Mouse (Mus musculus): ENCODE results near the gene Meis1. TPM values are rescaled to one million over a fixed set of nuclear protein-coding genes. Genes with fewer than 3 reads are reported as not detected.

The Meis1 gene
- total and polyA plus RNA-seq, 3 experiments = 0.19 to 3.6 (median 0.81) TPM

GRCm38 (mm10) chr11:18850772-18851171, 168.0 kb downstream of the Meis1 start:
- Histone ChIP-seq H3K36me3 (replicated peaks in 1 of 2; ENCODE audit: control insufficient read depth in 1 of 2, insufficient read depth in 1 of 2, low read length in 1 of 2) (no peaks in the 10 kb centered on the region), H3K27ac (ENCODE audit: insufficient read depth, low read depth) (no peak overlapping the region), H3K9me3 (replicated peaks; ENCODE audit: low read length) (no peaks in the 10 kb centered on the region), H3K9ac (ENCODE audit: insufficient read depth, low read depth) (no peak overlapping the region), H3K4me2 (ENCODE audit: insufficient read depth, low read depth, poor library complexity, severe bottlenecking) (no peak overlapping the region), H3K27me3 (replicated peaks) (no peaks in the 10 kb centered on the region), H3K79me2 (replicated peaks; ENCODE audit: control insufficient read depth, extremely low read depth, insufficient read depth, poor library complexity, severe bottlenecking) (no peaks in the 10 kb centered on the region), H3K4me1 (ENCODE audit: control insufficient read depth in 1 of 2, insufficient read depth in 2 of 2) (0 out of 4 replicates have a peak, but pooled peaks cover 0 to 4% of the 10 kb centered on the region in 2 experiments), H3K4me3 (replicated peaks in 1 of 3; ENCODE audit: low read depth in 2 of 3, low read length in 2 of 3, poor library complexity in 1 of 3) (no peak overlapping the region)
- DNase-seq (ENCODE audit: extremely low read depth) = no peak
- in situ Hi-C loops (cut with MboI; ENCODE audit: low pct_ligation_motif_present, low pct_unique_long_range_greater_than_20kb, low sequenced_read_pairs) = no loop called here
- dilution Hi-C loops (cut with MboI; ENCODE audit: extremely low pct_ligation_motif_present, extremely low pct_unique_long_range_greater_than_20kb, low sequenced_read_pairs) = no loop called here
- no peak for TF ChIP-seq ZMIZ1 (IDR thresholded peaks at IDR 0.05; ENCODE audit: low read depth, low read length)
- TF ChIP-seq POLR2AphosphoS2 (IDR thresholded peaks at IDR 0.05; ENCODE audit: low read depth, low read length) = no peak
- no peak for TF ChIP-seq MAX (IDR thresholded peaks at IDR 0.05; ENCODE audit: low read length)
- TF ChIP-seq SMC3 (IDR thresholded peaks at IDR 0.05; ENCODE audit: low read depth, low read length) = no peak
- TF ChIP-seq CHD2 (IDR thresholded peaks at IDR 0.05; ENCODE audit: low read length) = no peak
- no peak for TF ChIP-seq NELFE (IDR thresholded peaks at IDR 0.05; ENCODE audit: low read depth, low read length)
- no peak for TF ChIP-seq RAD21 (IDR thresholded peaks at IDR 0.05; ENCODE audit: low read depth, low read length)
- no peak for TF ChIP-seq TCF12 (IDR thresholded peaks at IDR 0.05; ENCODE audit: low read depth, low read length)
- TF ChIP-seq ZKSCAN1 (IDR thresholded peaks at IDR 0.05; ENCODE audit: borderline replicate concordance, low read depth, low read length) = no peak

DNA sequence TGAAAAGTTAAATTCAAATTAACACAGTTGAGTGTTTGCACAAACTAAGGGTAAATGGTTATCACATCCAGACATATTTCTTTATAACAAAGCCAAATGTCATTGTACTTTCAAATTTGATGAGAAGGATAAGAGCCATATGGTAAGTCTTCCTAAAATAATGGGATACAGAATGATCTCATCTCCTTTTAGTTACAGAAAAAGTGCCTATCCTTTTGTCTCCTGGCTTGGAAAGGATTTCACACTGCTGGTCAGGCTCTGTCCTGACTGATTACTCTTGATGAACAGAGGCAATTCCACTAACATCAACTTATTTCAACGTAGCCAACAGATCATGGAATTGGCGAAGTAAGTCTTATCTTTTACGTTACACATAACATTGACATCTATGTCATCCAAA, 171.1 kb downstream of the Meis1 start:
- Histone ChIP-seq H3K4me1 (ENCODE audit: control insufficient read depth in 1 of 2, insufficient read depth in 2 of 2) (0 out of 4 replicates have a peak, but pooled peaks cover 0 to 4% of the 10 kb centered on the region in 2 experiments), H3K36me3 (replicated peaks in 1 of 2; ENCODE audit: control insufficient read depth in 1 of 2, insufficient read depth in 1 of 2, low read length in 1 of 2) (no peaks in the 10 kb centered on the region), H3K27ac (ENCODE audit: insufficient read depth, low read depth) (no peak overlapping the region), H3K27me3 (replicated peaks) (no peaks in the 10 kb centered on the region), H3K9me3 (replicated peaks; ENCODE audit: low read length) (no peaks in the 10 kb centered on the region), H3K79me2 (replicated peaks; ENCODE audit: control insufficient read depth, extremely low read depth, insufficient read depth, poor library complexity, severe bottlenecking) (no peaks in the 10 kb centered on the region), H3K9ac (ENCODE audit: insufficient read depth, low read depth) (no peak overlapping the region), H3K4me2 (ENCODE audit: insufficient read depth, low read depth, poor library complexity, severe bottlenecking) (no peak overlapping the region), H3K4me3 (replicated peaks in 1 of 3; ENCODE audit: low read depth in 2 of 3, low read length in 2 of 3, poor library complexity in 1 of 3) (no peak overlapping the region)
- in situ Hi-C loops (cut with MboI; ENCODE audit: low pct_ligation_motif_present, low pct_unique_long_range_greater_than_20kb, low sequenced_read_pairs) (no loop called here), dilution Hi-C loops (cut with MboI; ENCODE audit: extremely low pct_ligation_motif_present, extremely low pct_unique_long_range_greater_than_20kb, low sequenced_read_pairs) (no loop called here)
- TF ChIP-seq NELFE (IDR thresholded peaks at IDR 0.05; ENCODE audit: low read depth, low read length) = no peak
- TF ChIP-seq MYC (IDR thresholded peaks at IDR 0.05; ENCODE audit: low read depth, low read length) = no peak
- TF ChIP-seq SIN3A (IDR thresholded peaks at IDR 0.05; ENCODE audit: low read length) = no peak
- TF ChIP-seq ZMIZ1 (IDR thresholded peaks at IDR 0.05; ENCODE audit: low read depth, low read length) = no peak
- TF ChIP-seq GABPA (IDR thresholded peaks at IDR 0.05; ENCODE audit: insufficient replicate concordance, low read depth, low read length) = no peak
- TF ChIP-seq MEF2A (IDR thresholded peaks at IDR 0.05; ENCODE audit: borderline replicate concordance, low read depth, low read length) = no peak
- TF ChIP-seq ZKSCAN1 (IDR thresholded peaks at IDR 0.05; ENCODE audit: borderline replicate concordance, low read depth, low read length) = no peak
- TF ChIP-seq CHD2 (IDR thresholded peaks at IDR 0.05; ENCODE audit: low read length) = no peak
- no peak for TF ChIP-seq TCF12 (IDR thresholded peaks at IDR 0.05; ENCODE audit: low read depth, low read length)
- DNase-seq (ENCODE audit: extremely low read depth) = no peak

- dilution Hi-C loops (cut with MboI; ENCODE audit: extremely low pct_ligation_motif_present, extremely low pct_unique_long_range_greater_than_20kb, low sequenced_read_pairs) = no loop called here
- no peaks in the 10 kb centered on the region for H3K9me3 ChIP-seq (replicated peaks; ENCODE audit: low read length)
- TF ChIP-seq MAX (IDR thresholded peaks at IDR 0.05; ENCODE audit: low read length) = no peak
- peak; percentile 75 for TF ChIP-seq IRF4 (IDR thresholded peaks at IDR 0.05; ENCODE audit: low read depth, low read length)
- TF ChIP-seq CHD2 (IDR thresholded peaks at IDR 0.05; ENCODE audit: low read length) = no peak
- peak; percentile 73 for TF ChIP-seq EP300 (IDR thresholded peaks at IDR 0.05; ENCODE audit: low read length)
- no peak for TF ChIP-seq JUN (IDR thresholded peaks at IDR 0.05; ENCODE audit: insufficient read depth, low read depth, low read length)
- TF ChIP-seq ZNF384 (IDR thresholded peaks at IDR 0.05; ENCODE audit: low read depth, low read length) = peak; percentile 54; the same call in 1 of the 2 replicates
- TF ChIP-seq JUND (conservative IDR thresholded peaks at IDR 0.05; ENCODE audit: low read depth, low read length) = peak; percentile 31; the same call in 1 of the 2 replicates
- TF ChIP-seq POLR2AphosphoS2 (IDR thresholded peaks at IDR 0.05; ENCODE audit: low read depth, low read length) = no peak
- TF ChIP-seq TCF12 (IDR thresholded peaks at IDR 0.05; ENCODE audit: low read depth, low read length) = no peak
- no peak for TF ChIP-seq PAX5 (IDR thresholded peaks at IDR 0.05; ENCODE audit: low read length)
Measured at GRCm38 (mm10) chr11:18846472-18846871, 172.3 kb downstream of the Meis1 start.

More at GRCm38 (mm10) chr11:18846472-18846871, 172.3 kb downstream of the Meis1 start:
- H3K9ac ChIP-seq (ENCODE audit: insufficient read depth, low read depth) = no peak overlapping the region; the same call in 1 of the 2 replicates
- no peak for DNase-seq (ENCODE audit: extremely low read depth)
- H3K4me1 ChIP-seq (ENCODE audit: control insufficient read depth in 1 of 2, insufficient read depth in 2 of 2) = 0 out of 4 replicates have a peak, but pooled peaks cover 0 to 4% of the 10 kb centered on the region in 2 experiments
- peak overlapping the region; percentile 79 for H3K4me2 ChIP-seq (ENCODE audit: insufficient read depth, low read depth, poor library complexity, severe bottlenecking)
- no peaks in the 10 kb centered on the region for H3K79me2 ChIP-seq (replicated peaks; ENCODE audit: control insufficient read depth, extremely low read depth, insufficient read depth, poor library complexity, severe bottlenecking)
- no peak overlapping the region for H3K27ac ChIP-seq (ENCODE audit: insufficient read depth, low read depth)
- no peaks in the 10 kb centered on the region for H3K36me3 ChIP-seq (replicated peaks in 1 of 2; ENCODE audit: control insufficient read depth in 1 of 2, insufficient read depth in 1 of 2, low read length in 1 of 2)
- H3K27me3 ChIP-seq (replicated peaks) = no peaks in the 10 kb centered on the region
- in situ Hi-C loops (cut with MboI; ENCODE audit: low pct_ligation_motif_present, low pct_unique_long_range_greater_than_20kb, low sequenced_read_pairs) = no loop called here
- H3K4me3 ChIP-seq (replicated peaks in 1 of 3; ENCODE audit: low read depth in 2 of 3, low read length in 2 of 3, poor library complexity in 1 of 3) = peak overlapping the region in 2 of 3 experiments; percentile 6 to 49
